Mouse (Mus musculus): ENCODE measurements around the gene Dusp27.
A peak's percentile ranks its signal among the peaks of the same experiment; 100 is the strongest.

Dusp27 gene

GRCm38 (mm10) chr1:166102920-166103608, 24.7 kb downstream of the Dusp27 start:
- peak; percentile 79 for DNase-seq (ENCODE audit: low read depth)

DNA sequence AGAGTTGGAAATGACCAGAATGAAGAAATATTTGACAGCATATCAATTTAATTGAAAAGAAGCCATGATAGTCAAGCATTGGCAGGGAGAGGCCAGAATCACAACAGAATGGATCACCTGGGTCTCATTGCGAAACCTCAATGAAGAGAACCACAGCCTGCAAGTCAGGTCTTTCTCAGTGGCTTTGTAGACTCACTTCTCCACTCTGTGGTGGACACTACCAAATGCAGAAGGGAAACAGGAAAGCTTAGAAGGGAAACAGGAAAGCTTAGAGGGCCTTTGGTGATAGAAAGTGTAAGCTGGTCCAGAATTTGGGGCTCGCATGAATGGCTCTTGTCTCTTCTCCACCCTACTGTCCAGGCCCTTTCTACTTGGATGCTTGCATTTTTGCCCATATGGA, 29.6 kb downstream of the Dusp27 start:
- no peak for DNase-seq (ENCODE audit: low read depth)

DNA sequence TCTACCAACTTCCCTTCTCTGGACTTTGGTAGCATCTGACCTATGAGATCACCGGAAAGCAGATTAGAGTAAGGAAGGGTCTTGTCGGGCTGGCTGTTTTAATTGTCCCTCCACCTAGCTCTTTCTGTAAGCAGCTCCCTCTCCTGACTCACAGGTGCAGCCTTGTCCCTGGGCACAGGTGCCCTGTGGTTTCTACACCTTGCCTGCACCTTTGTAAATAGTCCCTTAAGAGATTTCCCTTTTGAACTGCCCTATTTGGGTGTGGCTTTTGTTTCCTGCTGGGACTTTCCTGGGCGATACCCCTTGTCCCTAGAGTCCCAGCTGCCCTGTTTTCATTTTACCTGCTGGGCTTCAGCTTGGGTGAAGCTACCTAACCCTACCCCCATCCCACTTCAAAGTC, 33.3 kb downstream of the Dusp27 start:
- no peak for DNase-seq (ENCODE audit: low read depth)

DNA sequence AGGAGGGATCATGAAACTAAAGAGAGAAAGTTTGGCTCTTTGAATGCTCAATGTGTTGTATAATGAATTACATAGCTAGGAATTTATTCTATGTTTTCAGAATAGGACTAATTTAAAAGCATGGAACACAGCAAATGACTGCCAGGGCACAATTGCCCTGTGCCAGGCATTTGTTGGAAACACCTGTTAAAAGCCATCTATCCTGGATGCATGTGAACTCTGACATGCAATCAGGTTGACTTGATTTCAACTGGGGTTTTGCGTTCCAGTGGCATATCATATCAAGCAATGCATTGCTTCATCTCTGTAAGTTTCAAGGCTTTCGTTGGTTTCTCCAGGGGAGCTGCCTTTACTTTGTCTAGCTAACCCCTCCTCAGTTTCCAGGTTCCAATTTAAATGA, 37.4 kb downstream of the Dusp27 start:
- DNase-seq (ENCODE audit: low read depth): no peak

- no peak for DNase-seq (ENCODE audit: low read depth)
Measured at GRCm38 (mm10) chr1:166089739-166090138, 38.0 kb downstream of the Dusp27 start.

DNA sequence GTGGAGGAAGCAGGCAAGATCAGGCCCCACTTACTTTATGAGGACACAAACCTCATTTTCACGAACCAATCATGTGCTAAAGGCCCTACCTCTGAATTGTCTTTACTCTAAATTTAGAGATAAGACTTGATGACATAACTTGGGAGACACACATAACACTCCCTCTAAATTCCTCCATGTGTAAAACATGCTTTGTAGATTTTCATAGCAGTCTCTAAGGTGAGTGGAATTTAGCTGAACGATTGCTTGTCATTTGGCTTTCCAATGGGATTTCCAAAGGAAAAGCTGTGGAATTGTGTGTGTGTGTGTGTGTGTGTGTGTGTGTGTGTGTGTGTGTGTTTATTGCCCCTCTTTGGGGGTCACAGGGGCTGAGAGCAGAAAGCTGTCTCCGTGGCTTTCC, 38.4 kb downstream of the Dusp27 start:
- DNase-seq (ENCODE audit: low read depth): no peak

DNA sequence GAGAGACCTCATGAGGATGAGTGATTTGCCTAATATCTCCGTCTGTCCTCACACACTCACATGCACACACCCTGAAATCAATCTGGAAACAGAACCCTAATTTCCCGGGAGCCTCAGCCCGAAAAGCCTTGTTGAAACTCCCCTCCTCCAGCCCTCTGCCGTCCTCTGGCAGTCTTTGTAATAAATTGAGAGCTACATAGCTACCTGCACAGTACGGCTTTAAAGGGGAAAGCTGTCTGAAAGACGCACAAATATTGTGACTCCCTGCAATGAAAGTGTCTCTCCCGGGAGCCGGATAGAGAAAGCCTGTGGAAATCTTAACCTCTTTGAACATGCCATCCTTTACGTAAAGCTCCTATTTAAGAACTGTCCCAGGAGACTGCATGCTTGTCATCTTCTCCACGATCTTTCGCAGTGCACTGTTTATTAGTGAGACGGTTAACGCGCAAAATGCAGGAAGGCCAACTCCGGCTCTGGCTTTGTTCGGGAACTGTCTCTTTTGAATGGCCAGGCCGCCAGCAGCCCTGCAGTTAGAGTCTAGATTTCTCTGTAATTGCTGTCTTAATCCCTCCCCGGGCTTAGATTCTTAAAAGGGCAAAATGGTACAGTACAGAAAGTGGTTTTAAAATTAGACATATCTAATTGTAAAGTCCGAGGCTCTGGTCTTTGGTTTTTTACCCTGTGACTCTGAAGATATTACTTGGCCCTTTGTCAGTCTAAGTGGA, 39.1 kb downstream of the Dusp27 start:
- no peak for DNase-seq (ENCODE audit: low read depth)

DNA sequence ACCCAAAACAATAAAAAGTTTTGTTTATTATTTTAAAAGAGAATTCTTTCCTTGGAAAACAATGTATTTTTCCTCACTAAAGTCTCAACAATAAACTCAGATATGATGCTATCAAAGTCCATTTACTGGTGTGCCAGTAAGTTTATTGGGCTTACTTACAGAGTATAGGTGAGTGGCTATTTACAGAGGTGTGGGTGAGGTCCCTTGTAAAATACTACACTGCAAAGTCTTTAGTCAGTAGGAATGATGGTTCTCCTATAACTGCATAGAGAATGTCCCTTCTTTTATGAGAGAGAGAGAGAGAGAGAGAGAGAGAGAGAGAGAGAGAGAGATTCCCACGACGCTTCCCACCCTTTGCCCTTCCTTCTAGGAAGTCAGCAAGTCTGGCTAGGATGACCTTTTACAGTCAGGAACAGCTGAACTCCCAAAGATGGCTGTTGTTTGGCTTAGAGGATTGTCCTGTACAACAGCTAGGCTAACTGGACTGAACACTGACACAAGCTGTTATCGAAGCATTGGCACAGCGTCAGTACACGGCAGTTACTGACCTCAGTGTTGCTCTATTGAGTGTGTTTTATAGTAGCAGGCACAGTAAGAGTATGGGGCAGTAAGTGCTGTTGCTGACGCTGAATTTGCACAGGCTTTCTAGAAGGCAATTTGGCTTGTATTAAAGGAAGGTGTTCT, 50.5 kb downstream of the Dusp27 start:
- DNase-seq (ENCODE audit: low read depth): no peak

DNA sequence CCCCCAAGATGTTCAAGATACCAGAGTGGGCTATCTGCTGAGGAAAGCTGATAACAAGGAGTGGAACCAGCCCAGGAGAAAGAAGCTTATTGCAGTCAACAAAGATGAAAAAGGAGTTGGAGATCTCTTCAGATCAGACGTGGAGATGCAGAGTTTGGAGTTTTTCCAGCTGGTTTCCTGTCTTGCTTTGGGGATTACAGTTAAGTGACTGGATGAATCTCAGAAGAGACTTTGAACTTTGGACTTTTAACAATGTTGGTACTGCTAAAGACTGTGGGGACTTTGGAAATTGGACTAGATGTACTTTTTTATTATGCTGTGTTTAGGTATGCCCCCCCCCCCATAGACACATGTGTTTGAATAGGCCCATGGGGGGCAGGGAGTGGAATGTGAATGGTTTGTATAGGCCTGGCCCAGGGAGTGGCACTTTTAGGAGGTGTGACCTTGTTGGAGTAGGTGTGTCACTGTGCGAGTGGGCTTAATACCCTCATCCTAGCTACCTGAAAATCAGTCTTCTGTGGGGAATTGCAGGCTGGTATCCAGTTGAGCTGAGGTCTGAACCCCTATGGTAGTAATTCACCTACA, 59.8 kb downstream of the Dusp27 start:
- no peak for DNase-seq (ENCODE audit: low read depth)

GRCm38 (mm10) chr1:166063870-166064269, 63.9 kb downstream of the Dusp27 start:
- no peak for DNase-seq (ENCODE audit: low read depth)

DNA sequence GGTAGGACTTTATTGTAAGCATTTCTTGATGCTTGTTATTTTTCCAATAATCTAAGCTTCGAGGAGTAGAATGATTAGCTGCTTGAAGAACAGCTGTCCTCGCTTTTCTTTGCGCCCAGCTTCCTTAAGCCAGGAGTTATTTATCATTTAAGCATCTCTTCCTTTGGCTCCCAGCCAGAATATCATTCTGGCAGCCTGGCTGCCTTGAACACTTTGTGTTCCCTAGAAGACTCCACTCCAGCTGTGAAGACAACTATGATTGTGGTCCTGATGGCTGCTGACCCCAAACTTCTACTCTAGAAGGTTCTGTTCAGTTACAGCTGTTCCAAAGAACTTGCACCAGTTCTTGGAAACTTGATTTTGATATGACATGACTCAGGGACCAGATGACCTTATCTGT, 66.2 kb downstream of the Dusp27 start:
- DNase-seq (ENCODE audit: low read depth): no peak

DNA sequence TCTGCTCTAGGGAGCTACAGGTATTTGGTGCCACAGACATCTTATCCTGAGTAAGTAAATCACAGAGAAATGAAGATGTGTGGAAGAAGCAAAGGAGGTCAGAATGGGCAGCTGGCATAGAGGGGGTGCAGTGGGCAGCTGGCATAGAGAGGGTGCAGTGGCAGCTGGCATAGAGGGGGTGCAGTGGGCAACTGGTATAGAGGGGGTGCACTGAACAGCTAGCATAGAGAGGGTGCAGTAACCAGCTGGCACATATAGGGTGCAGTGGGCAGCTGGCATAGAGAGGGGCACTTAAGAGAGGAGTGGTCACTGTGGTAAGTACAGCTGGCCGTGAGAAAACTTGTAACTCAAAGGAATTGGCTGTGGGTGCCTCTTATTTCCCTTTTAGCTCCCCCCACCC, 67.3 kb downstream of the Dusp27 start:
- DNase-seq (ENCODE audit: low read depth): no peak

DNA sequence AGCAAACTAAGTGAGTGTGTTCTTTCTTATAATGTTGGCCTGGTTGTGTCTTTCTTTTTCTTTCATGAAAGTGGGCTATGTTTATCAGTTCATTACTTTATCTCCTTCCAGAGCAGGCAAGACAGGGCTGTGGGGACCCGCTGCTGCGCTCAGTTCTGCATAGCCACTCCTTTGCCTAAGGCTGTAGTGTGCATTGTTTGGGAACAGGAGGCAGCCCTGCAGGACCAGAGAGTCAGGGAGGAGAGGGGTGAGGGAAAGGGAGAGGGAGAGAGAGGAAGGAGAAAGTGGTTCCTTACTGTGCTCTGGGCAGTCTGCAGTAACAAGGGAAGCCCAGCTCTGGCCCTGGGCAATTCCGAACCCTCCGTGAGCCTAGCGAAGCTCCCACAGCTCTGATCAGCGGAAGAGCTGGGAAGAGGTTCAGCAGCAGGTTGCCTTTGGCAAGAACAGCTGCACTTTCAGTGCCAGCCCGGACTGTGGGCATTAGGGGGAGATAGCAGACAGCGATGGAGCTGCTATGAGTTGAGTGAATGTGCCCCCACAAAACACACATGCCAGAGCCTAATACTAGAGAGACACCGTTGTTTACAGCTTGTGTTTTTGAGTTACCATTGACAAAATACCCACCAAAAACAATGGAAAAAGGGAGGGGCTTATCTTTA, 71.5 kb downstream of the Dusp27 start:
- DNase-seq (ENCODE audit: low read depth): no peak

GRCm38 (mm10) chr1:166053285-166053955, 74.3 kb downstream of the Dusp27 start:
- peak; percentile 46 for DNase-seq (ENCODE audit: low read depth)

- DNase-seq (ENCODE audit: low read depth): no peak
Measured at GRCm38 (mm10) chr1:166049046-166049827, 78.5 kb downstream of the Dusp27 start.

- peak; percentile 80 for DNase-seq (ENCODE audit: low read depth)
Measured at GRCm38 (mm10) chr1:166048230-166048911, 79.4 kb downstream of the Dusp27 start.

All from naive thymus-derived CD4-positive, alpha-beta T cell, adult 2 months (primary cell).